Mouse (Mus musculus) olfactory bulb, adult 2 months (tissue): ENCODE data around the gene Hnrnpul1. TPM values are rescaled to one million over a fixed set of nuclear protein-coding genes. Genes with fewer than 3 reads are reported as not detected.

Source experiments
- H3K27ac ChIP-seq: fragments of 200-500 bp; 2 replicates; pipeline ENCODE4 v1.5.1; 2012; ENCODE audit warnings: low read depth, low read length; ENCODE audit not compliant: insufficient read depth
- H3K4me1 ChIP-seq: fragments of 200-500 bp; 2 replicates; pipeline ENCODE4 v1.6.1; 2012; ENCODE audit warnings: low read length; ENCODE audit not compliant: control insufficient read depth, insufficient read depth
- H3K4me3 ChIP-seq: fragments of 200-500 bp; 2 replicates; pipeline ENCODE4 v1.5.1; 2012; ENCODE audit warnings: mild to moderate bottlenecking, low read depth, low read length, moderate library complexity; ENCODE audit not compliant: insufficient read depth
- CTCF ChIP-seq: fragments of 200-500 bp; IDR thresholded peaks from 2 replicates; pipeline ENCODE4 v1.5.1; 2012; ENCODE audit warnings: low read depth, mild to moderate bottlenecking, low read length, moderate library complexity; ENCODE audit not compliant: insufficient read depth
- POLR2A ChIP-seq: fragments of 200-500 bp; IDR thresholded peaks from 2 replicates; pipeline ENCODE4 v1.6.1; 2012; ENCODE audit warnings: mild to moderate bottlenecking, low read depth, low read length, moderate library complexity; ENCODE audit not compliant: insufficient read depth
- WGBS: fragments of 180-500 bp; shearing (Covaris S2); methylation state at CpG from one replicate; pipeline ENCODE4 v1.1.7; 2018; 5-methylcytosine and 5-hydroxymethylcytosine counted together
- polyA plus RNA-seq: library from polyadenylated mRNA; stranded (reverse); fragments of >200 nt; gene quantifications from 2 replicates; pipeline ENCODE4 v1.2.4, GENCODE M21; 2012; ENCODE audit warnings: low replicate concordance; ENCODE audit not compliant: missing spikeins, insufficient read depth, insufficient read length

Hnrnpul1 gene
- polyA plus RNA-seq, 1 experiment: 160 TPM

DNA sequence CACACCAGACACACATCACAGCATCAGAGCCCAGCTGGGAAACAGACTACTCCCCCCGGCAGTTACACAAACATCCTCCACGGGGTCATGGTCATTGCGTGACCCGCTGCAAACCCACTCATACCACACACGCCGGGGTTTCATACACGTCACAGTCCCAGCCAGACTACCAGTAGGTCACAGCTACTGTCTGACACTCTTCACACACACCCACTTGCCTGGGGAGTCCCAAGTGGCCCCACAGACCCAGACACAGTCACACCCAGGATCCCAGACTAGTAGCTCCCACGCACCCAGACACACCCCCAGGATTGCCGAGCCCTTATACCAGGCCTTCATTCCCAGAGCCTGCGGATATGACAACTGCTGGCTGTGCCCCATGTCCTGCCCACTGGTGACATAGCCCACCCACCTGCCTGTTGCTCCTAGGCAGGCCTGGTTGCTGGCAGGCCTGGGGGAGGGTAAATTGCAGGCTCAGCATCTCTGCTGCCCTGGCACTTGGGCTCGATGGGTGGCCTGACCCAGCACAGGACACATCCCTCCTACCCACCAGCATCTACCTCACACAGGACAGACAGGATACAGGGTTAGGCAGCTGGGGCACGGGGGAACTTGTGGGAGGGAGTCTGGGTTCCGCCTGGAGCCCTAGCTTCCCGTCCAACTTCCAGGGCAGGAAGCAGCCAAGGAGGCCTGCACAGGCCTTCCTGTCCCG, 46.8 kb downstream of the Hnrnpul1 start:
- 65% methylated on average over 15 of the region's 15 CpGs for WGBS
- no peak overlapping the region for H3K4me3 ChIP-seq
- TF ChIP-seq CTCF (no peak), POLR2A (no peak)
- no peak overlapping the region for H3K27ac ChIP-seq
- peaks cover 45% of the 10 kb centered on the region for H3K4me1 ChIP-seq

DNA sequence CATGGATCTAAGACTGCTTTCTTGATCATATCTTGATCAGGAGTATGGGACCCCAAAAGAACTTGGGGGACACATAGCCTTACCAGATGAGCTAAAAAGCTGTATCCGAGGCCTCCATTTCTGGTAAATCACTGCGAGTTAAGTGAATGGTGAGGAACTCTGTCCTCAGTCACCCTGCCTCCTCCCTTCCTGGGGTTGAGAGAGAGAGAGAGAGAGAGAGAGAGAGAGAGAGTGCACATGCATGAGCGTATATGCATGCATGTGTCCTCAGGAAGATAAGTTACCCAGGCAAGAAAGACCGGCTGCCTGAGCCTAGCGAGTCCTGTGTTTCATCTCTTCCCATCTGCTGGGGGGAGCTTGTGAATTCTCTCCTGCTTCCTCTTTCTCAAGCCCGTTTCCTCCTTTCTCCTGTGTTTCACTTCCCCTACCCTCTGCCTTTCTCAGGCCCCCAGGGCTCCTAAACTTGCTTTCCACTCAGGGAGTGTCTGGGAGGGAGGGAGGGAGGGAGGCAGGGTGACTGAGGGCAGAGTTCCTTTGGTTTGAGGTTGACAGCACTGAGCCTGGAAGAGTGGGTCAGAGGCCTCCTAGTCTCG, 47.9 kb downstream of the Hnrnpul1 start:
- no peak for TF ChIP-seq POLR2A
- no peak for TF ChIP-seq CTCF
- Histone ChIP-seq H3K27ac (no peak overlapping the region), H3K4me1 (peaks cover 34% of the 10 kb centered on the region), H3K4me3 (no peak overlapping the region)
- 79% methylated on average over 7 of the region's 7 CpGs for WGBS

DNA sequence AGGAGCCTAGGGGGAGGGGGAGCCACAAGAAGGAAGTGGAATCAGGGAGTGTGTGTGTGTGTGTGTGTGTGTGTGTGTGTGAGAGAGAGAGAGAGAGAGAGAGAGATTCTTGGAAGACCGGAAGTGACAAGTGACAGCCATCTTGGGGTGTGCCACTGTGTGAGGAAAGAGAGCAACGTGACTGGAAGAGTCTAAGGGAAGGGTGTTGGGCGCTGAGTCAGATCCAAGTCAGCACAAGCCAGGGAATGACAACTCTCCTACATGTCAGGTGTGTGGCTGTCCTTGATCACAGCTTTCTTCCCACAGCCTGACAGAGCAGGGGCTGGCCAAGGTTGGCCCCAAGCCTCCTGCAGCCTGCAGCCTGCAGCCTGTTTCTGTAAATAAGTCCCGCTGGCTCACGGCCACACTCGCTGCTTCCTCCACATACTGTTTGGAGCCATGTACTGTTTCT, 48.7 kb downstream of the Hnrnpul1 start:
- 64% methylated on average over 6 of the region's 6 CpGs for WGBS
- TF ChIP-seq CTCF: no peak
- no peak for TF ChIP-seq POLR2A

DNA sequence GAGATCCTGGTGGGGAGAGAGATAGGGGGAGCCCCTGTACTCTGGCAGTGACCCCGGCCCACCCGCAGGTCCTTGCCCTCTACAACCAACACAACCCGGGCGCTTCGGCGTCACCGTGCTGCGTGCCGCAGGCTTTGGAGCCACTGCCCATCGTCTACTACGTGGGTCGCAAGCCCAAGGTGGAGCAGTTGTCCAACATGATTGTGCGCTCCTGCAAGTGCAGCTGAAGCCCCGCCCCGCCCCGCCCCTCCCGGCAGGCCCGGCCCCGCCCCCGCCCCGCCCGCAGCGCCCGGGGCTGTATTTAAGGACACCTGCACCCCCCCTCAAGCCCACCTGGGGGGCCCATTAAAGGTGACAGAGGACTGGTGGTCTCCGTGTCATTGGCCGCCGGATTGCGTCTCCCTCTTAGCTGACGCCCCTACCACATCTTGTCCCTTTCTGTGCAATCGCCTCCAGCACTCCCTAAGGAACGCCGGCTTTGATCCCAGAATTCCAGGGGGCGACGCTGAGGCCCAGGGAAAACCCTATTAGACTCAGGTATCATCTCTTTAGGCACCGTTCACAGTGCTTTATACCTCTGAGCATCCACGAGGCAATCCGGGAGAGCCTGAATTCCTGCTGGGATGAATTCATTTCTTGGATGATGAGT, 49.7 kb downstream of the Hnrnpul1 start:
- WGBS: 15% methylated on average over 35 of the region's 37 CpGs

More for the DNA sequence above, 48.7 kb downstream of the Hnrnpul1 start:
- H3K4me3 ChIP-seq: no peak overlapping the region
- H3K27ac ChIP-seq: no peak overlapping the region
- H3K4me1 ChIP-seq: peaks cover 26% of the 10 kb centered on the region

DNA sequence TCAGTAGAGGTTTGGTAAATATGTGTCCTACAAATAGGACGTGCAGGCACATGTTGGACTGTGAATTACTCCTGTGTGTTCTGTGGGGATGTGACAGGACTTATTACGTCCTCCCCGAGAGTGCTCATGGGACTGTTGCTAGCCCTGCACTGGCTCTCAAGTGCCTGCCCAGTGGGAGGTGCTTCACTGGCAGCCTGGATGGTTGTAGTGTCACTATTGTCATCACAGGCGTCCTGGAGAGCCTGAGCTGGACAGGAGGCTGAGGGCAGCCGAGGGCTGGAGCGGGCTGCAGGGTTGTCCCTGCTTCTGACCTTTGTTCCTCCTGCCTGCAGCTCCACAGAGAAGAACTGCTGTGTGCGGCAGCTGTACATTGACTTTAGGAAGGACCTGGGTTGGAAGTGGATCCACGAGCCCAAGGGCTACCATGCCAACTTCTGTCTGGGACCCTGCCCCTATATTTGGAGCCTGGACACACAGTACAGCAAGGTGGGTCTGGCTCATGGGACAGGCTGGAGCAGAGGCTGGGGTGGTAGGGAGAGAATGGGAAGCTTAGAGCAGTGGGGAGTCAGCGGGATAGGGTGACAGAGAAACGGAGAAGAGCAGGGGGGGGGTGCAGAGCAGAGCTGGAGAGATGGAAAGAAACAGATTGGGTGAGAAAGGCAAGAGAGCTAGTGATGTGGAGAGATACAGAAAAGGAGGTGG, 50.6 kb downstream of the Hnrnpul1 start:
- no peak for TF ChIP-seq CTCF
- no peak for TF ChIP-seq POLR2A
- peaks cover 14% of the 10 kb centered on the region for H3K4me1 ChIP-seq

More for the DNA sequence above, 49.7 kb downstream of the Hnrnpul1 start:
- H3K4me3 ChIP-seq: no peak overlapping the region; the same call in 1 of the 2 replicates
- H3K4me1 ChIP-seq: peaks cover 16% of the 10 kb centered on the region
- no peak for TF ChIP-seq CTCF
- TF ChIP-seq POLR2A: no peak
- H3K27ac ChIP-seq: no peak overlapping the region

DNA sequence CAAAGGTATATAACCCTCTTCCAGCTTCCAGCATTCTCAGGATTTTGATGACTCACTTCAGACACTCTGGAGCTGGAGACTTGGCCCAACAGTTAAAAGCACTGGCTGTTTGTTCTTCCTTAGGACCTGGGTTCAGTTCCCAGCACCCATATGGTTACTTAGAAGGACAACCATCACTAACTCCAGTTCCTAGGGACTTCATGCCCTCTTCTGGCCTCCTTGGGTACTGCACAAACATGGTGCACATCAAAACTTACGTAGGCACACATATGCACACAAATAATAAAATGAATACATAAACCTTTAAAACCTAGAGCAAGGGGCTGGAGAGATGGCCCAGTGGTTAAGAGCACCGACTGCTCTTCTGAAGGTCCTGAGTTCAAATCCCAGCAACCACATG, 52.2 kb downstream of the Hnrnpul1 start:
- Histone ChIP-seq H3K27ac (no peak overlapping the region), H3K4me3 (no peak overlapping the region), H3K4me1 (peaks cover 5% of the 10 kb centered on the region; the same call in 1 of the 2 replicates)
- TF ChIP-seq POLR2A (no peak), CTCF (no peak)
- WGBS: 91% methylated on average over 2 of the region's 2 CpGs

More for the DNA sequence above, 50.6 kb downstream of the Hnrnpul1 start:
- H3K4me3 ChIP-seq: no peak overlapping the region
- no peak overlapping the region for H3K27ac ChIP-seq
- WGBS: 45% methylated on average over 10 of the region's 10 CpGs

DNA sequence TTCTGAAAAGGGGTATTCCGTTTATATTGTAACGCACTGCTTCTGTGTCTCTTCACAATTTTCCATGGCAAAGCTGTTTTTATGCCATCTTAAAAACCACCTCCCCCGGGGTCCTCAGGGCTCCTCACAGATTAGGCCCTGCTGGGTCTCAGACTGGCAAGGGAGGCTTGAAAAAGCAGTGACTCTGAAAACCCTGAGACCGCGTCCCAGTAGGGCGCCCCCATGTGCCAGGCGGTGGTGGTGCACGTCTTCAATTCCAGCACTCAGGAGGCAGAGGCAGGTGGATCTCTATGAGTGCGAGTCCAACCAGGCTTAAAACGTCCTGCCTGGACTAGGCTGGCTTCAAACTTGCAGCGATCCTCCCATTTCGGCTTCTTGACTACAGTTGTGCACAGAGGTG, 53.8 kb downstream of the Hnrnpul1 start:
- Histone ChIP-seq H3K4me3 (no peak overlapping the region), H3K4me1 (peaks cover 3% of the 10 kb centered on the region; the same call in 1 of the 2 replicates), H3K27ac (no peak overlapping the region)
- WGBS: 76% methylated on average over 12 of the region's 12 CpGs
- no peak for TF ChIP-seq CTCF
- TF ChIP-seq POLR2A: no peak

DNA sequence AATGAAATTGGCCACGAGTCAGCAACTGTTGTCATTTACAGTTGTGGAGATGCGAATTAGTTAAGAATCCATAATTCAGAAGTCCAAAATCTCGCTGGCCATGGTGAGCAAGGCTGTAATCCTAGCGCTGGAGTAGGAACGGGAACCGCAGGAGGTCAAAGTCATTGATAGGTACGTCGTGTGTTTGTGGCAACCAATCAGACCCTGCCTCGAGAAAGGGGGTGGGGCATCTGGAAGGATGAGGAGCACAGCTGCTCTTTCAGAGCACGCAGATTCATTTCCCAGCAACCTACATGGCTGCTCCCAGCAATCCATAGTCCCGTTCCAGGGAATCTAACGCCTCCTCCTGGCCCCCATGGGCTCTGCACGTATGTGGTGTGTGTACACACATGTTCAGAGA, 54.7 kb downstream of the Hnrnpul1 start:
- H3K27ac ChIP-seq: no peak overlapping the region
- TF ChIP-seq CTCF: no peak
- no peak for TF ChIP-seq POLR2A
- H3K4me3 ChIP-seq: no peak overlapping the region
- H3K4me1 ChIP-seq: peaks cover under 1% of the 10 kb centered on the region; the same call in 1 of the 2 replicates
- 51% methylated on average over 13 of the region's 13 CpGs for WGBS
